Mouse (Mus musculus): ENCODE measurements at regions not wholly inside any gene's neighbourhood (a gene's known extent, or its start where the extent isn't known, plus 50 kb on each side); places are given as distances from the start of the nearest gene placed in this dataset.

- ATAC-seq (ENCODE audit: insufficient read depth, low FRiP score, low TSS enrichment) (no peak), DNase-seq (ENCODE audit: low spot score) (no peak)
- no peak overlapping the region for H3K4me2 ChIP-seq (ENCODE audit: low read depth)
- no peaks in the 10 kb centered on the region for H3K4me1 ChIP-seq (ENCODE audit: control insufficient read depth, insufficient read depth, low read length)
- no peaks in the 10 kb centered on the region for H3K27me3 ChIP-seq (ENCODE audit: control insufficient read depth, insufficient read depth, low read length)
- WGBS = 53% methylated on average over 2 of the region's 2 CpGs
- H3K9ac ChIP-seq (ENCODE audit: low read length) = no peak overlapping the region
- H3K36me3 ChIP-seq (ENCODE audit: control insufficient read depth, insufficient read depth, low read length) = no peaks in the 10 kb centered on the region
- no peaks in the 10 kb centered on the region for H3K9me3 ChIP-seq (ENCODE audit: control insufficient read depth, low read length)
- no peak overlapping the region for H3K4me3 ChIP-seq (ENCODE audit: low read depth, low read length)
- H3K27ac ChIP-seq (ENCODE audit: low read depth, low read length) = no peak overlapping the region
Measured at GRCm38 (mm10) chr14:48012361-48013215, 108.0 kb upstream of the Peli2 start.

GRCm38 (mm10) chr14:48013431-48013830 lies 107.2 kb upstream of the Peli2 start:
- no peak overlapping the region for H3K4me2 ChIP-seq (ENCODE audit: low read depth)
- H3K9me3 ChIP-seq (ENCODE audit: control insufficient read depth, low read length) = no peaks in the 10 kb centered on the region
- DNase-seq (ENCODE audit: low spot score) = no peak
- ATAC-seq (ENCODE audit: insufficient read depth, low FRiP score, low TSS enrichment) = no peak
- WGBS = 72% methylated on average over 1 of the region's 1 CpGs
- H3K4me1 ChIP-seq (ENCODE audit: control insufficient read depth, insufficient read depth, low read length) = no peaks in the 10 kb centered on the region
- no peaks in the 10 kb centered on the region for H3K36me3 ChIP-seq (ENCODE audit: control insufficient read depth, insufficient read depth, low read length)
- no peaks in the 10 kb centered on the region for H3K27me3 ChIP-seq (ENCODE audit: control insufficient read depth, insufficient read depth, low read length)
- H3K27ac ChIP-seq (ENCODE audit: low read depth, low read length) = no peak overlapping the region
- H3K4me3 ChIP-seq (ENCODE audit: low read depth, low read length) = no peak overlapping the region
- H3K9ac ChIP-seq (ENCODE audit: low read length) = no peak overlapping the region

- Histone ChIP-seq H3K4me3 (ENCODE audit: low read depth, low read length) (no peak overlapping the region), H3K4me1 (ENCODE audit: control insufficient read depth, insufficient read depth, low read length) (no peaks in the 10 kb centered on the region), H3K36me3 (ENCODE audit: control insufficient read depth, insufficient read depth, low read length) (no peaks in the 10 kb centered on the region), H3K9me3 (ENCODE audit: control insufficient read depth, low read length) (no peaks in the 10 kb centered on the region), H3K27ac (ENCODE audit: low read depth, low read length) (no peak overlapping the region), H3K4me2 (ENCODE audit: low read depth) (no peak overlapping the region), H3K9ac (ENCODE audit: low read length) (no peak overlapping the region), H3K27me3 (ENCODE audit: control insufficient read depth, insufficient read depth, low read length) (no peaks in the 10 kb centered on the region)
- DNase-seq (ENCODE audit: low spot score) (no peak), ATAC-seq (ENCODE audit: insufficient read depth, low FRiP score, low TSS enrichment) (no peak)
- 76% methylated on average over 2 of the region's 2 CpGs for WGBS
Measured at GRCm38 (mm10) chr14:48014776-48015175, 105.8 kb upstream of the Peli2 start.

- ATAC-seq (ENCODE audit: insufficient read depth, low FRiP score, low TSS enrichment) = no peak
- no peak overlapping the region for H3K9ac ChIP-seq (ENCODE audit: low read length)
- no peaks in the 10 kb centered on the region for H3K9me3 ChIP-seq (ENCODE audit: control insufficient read depth, low read length)
- no peak overlapping the region for H3K4me2 ChIP-seq (ENCODE audit: low read depth)
- WGBS = 88% methylated on average over 6 of the region's 6 CpGs
- no peaks in the 10 kb centered on the region for H3K27me3 ChIP-seq (ENCODE audit: control insufficient read depth, insufficient read depth, low read length)
- no peaks in the 10 kb centered on the region for H3K4me1 ChIP-seq (ENCODE audit: control insufficient read depth, insufficient read depth, low read length)
- no peak overlapping the region for H3K27ac ChIP-seq (ENCODE audit: low read depth, low read length)
- no peaks in the 10 kb centered on the region for H3K36me3 ChIP-seq (ENCODE audit: control insufficient read depth, insufficient read depth, low read length)
- no peak overlapping the region for H3K4me3 ChIP-seq (ENCODE audit: low read depth, low read length)
- no peak for DNase-seq (ENCODE audit: low spot score)
Measured at GRCm38 (mm10) chr14:48017971-48018370, 102.7 kb upstream of the Peli2 start.

GRCm38 (mm10) chr14:48019331-48019730 lies 101.3 kb upstream of the Peli2 start:
- no peaks in the 10 kb centered on the region for H3K4me1 ChIP-seq (ENCODE audit: control insufficient read depth, insufficient read depth, low read length)
- H3K36me3 ChIP-seq (ENCODE audit: control insufficient read depth, insufficient read depth, low read length) = no peaks in the 10 kb centered on the region
- H3K27ac ChIP-seq (ENCODE audit: low read depth, low read length) = no peak overlapping the region
- H3K9me3 ChIP-seq (ENCODE audit: control insufficient read depth, low read length) = no peaks in the 10 kb centered on the region
- no peak for DNase-seq (ENCODE audit: low spot score)
- 86% methylated on average over 5 of the region's 5 CpGs for WGBS
- no peak for ATAC-seq (ENCODE audit: insufficient read depth, low FRiP score, low TSS enrichment)
- H3K4me2 ChIP-seq (ENCODE audit: low read depth) = no peak overlapping the region
- no peak overlapping the region for H3K4me3 ChIP-seq (ENCODE audit: low read depth, low read length)
- no peak overlapping the region for H3K9ac ChIP-seq (ENCODE audit: low read length)
- H3K27me3 ChIP-seq (ENCODE audit: control insufficient read depth, insufficient read depth, low read length) = no peaks in the 10 kb centered on the region

GRCm38 (mm10) chr14:48022271-48022670 lies 98.4 kb upstream of the Peli2 start:
- no peak overlapping the region for H3K27ac ChIP-seq (ENCODE audit: low read depth, low read length)
- no peak for DNase-seq (ENCODE audit: low spot score)

GRCm38 (mm10) chr14:48024051-48024693 lies 96.5 kb upstream of the Peli2 start:
- Histone ChIP-seq H3K4me3 (ENCODE audit: low read depth, low read length) (no peak overlapping the region), H3K9ac (ENCODE audit: low read length) (no peak overlapping the region), H3K9me3 (ENCODE audit: control insufficient read depth, low read length) (no peaks in the 10 kb centered on the region), H3K4me1 (ENCODE audit: control insufficient read depth, insufficient read depth, low read length) (no peaks in the 10 kb centered on the region), H3K36me3 (ENCODE audit: control insufficient read depth, insufficient read depth, low read length) (no peaks in the 10 kb centered on the region), H3K4me2 (ENCODE audit: low read depth) (no peak overlapping the region), H3K27me3 (ENCODE audit: control insufficient read depth, insufficient read depth, low read length) (no peaks in the 10 kb centered on the region), H3K27ac (ENCODE audit: low read depth, low read length) (no peak overlapping the region)
- WGBS = 84% methylated on average over 8 of the region's 8 CpGs
- ATAC-seq (ENCODE audit: insufficient read depth, low FRiP score, low TSS enrichment) = no peak
- no peak for DNase-seq (ENCODE audit: low spot score)

More at GRCm38 (mm10) chr14:48022271-48022670, 98.4 kb upstream of the Peli2 start:
- Histone ChIP-seq H3K4me3 (ENCODE audit: low read depth, low read length) (no peak overlapping the region), H3K9ac (ENCODE audit: low read length) (no peak overlapping the region), H3K4me1 (ENCODE audit: control insufficient read depth, insufficient read depth, low read length) (no peaks in the 10 kb centered on the region), H3K36me3 (ENCODE audit: control insufficient read depth, insufficient read depth, low read length) (no peaks in the 10 kb centered on the region), H3K4me2 (ENCODE audit: low read depth) (no peak overlapping the region), H3K27me3 (ENCODE audit: control insufficient read depth, insufficient read depth, low read length) (no peaks in the 10 kb centered on the region), H3K9me3 (ENCODE audit: control insufficient read depth, low read length) (no peaks in the 10 kb centered on the region)
- 82% methylated on average over 4 of the region's 4 CpGs for WGBS
- no peak for ATAC-seq (ENCODE audit: insufficient read depth, low FRiP score, low TSS enrichment)

- Histone ChIP-seq H3K4me3 (ENCODE audit: low read depth, low read length) (no peak overlapping the region), H3K9me3 (ENCODE audit: control insufficient read depth, low read length) (no peaks in the 10 kb centered on the region), H3K4me2 (ENCODE audit: low read depth) (no peak overlapping the region), H3K9ac (ENCODE audit: low read length) (no peak overlapping the region), H3K27ac (ENCODE audit: low read depth, low read length) (no peak overlapping the region), H3K27me3 (ENCODE audit: control insufficient read depth, insufficient read depth, low read length) (no peaks in the 10 kb centered on the region), H3K4me1 (ENCODE audit: control insufficient read depth, insufficient read depth, low read length) (no peaks in the 10 kb centered on the region), H3K36me3 (ENCODE audit: control insufficient read depth, insufficient read depth, low read length) (no peaks in the 10 kb centered on the region)
- ATAC-seq (ENCODE audit: insufficient read depth, low FRiP score, low TSS enrichment) (no peak), DNase-seq (ENCODE audit: low spot score) (no peak)
- 87% methylated on average over 4 of the region's 4 CpGs for WGBS
Measured at GRCm38 (mm10) chr14:48039286-48039790, 81.3 kb upstream of the Peli2 start.

- ATAC-seq (ENCODE audit: insufficient read depth, low FRiP score, low TSS enrichment) (no peak), DNase-seq (ENCODE audit: low spot score) (no peak)
- Histone ChIP-seq H3K4me2 (ENCODE audit: low read depth) (no peak overlapping the region), H3K9ac (ENCODE audit: low read length) (no peak overlapping the region), H3K27me3 (ENCODE audit: control insufficient read depth, insufficient read depth, low read length) (no peaks in the 10 kb centered on the region), H3K4me3 (ENCODE audit: low read depth, low read length) (no peak overlapping the region), H3K4me1 (ENCODE audit: control insufficient read depth, insufficient read depth, low read length) (no peaks in the 10 kb centered on the region), H3K27ac (ENCODE audit: low read depth, low read length) (no peak overlapping the region), H3K9me3 (ENCODE audit: control insufficient read depth, low read length) (no peaks in the 10 kb centered on the region), H3K36me3 (ENCODE audit: control insufficient read depth, insufficient read depth, low read length) (no peaks in the 10 kb centered on the region)
- WGBS = 85% methylated on average over 9 of the region's 9 CpGs
Measured at GRCm38 (mm10) chr14:48046094-48046493, 74.5 kb upstream of the Peli2 start.

Measured in neural tube, embryonic 11.5 days (tissue).